Mouse (Mus musculus) liver, embryonic 14.5 days (tissue): ENCODE measurements around the gene Letm1. TPM values are rescaled to one million over a fixed set of nuclear protein-coding genes. Genes with fewer than 3 reads are reported as not detected.

ENCODE experiments used
- ATAC-seq: fragments of 200-750 bp; cut with Nextera tagmentation; 2 replicates; pipeline ENCODE4 v1.8.0; 2017; ENCODE audit warnings: moderate number of reproducible peaks, mild to moderate bottlenecking, moderate library complexity; ENCODE audit not compliant: insufficient read depth
- DNase-seq, 3 experiments: peaks; one replicate each; pipeline ENCODE4 v3.0.0-alpha.2; 2012 to 2013; ENCODE audit warnings: low read depth in 3 of 3, low spot score in 3 of 3
- H3K27ac ChIP-seq: fragments of 300-500 bp; sonication (generic); 2 replicates; pipeline ENCODE4 v1.5.1; 2014; ENCODE audit warnings: moderate library complexity, mild to moderate bottlenecking, control low read depth, inconsistent platforms
- H3K27me3 ChIP-seq: fragments of 300-500 bp; sonication (generic); 2 replicates; pipeline ENCODE4 v1.6.1; 2014; ENCODE audit warnings: mild to moderate bottlenecking, low read length, moderate library complexity; ENCODE audit not compliant: control insufficient read depth, insufficient read depth
- H3K36me3 ChIP-seq: fragments of 300-500 bp; sonication (generic); replicated peaks from 2 replicates; pipeline ENCODE4 v1.6.1; 2014; ENCODE audit warnings: low read depth; ENCODE audit not compliant: control insufficient read depth, insufficient read depth
- H3K4me1 ChIP-seq, 2 experiments: fragments of 200-500 bp in 1 of 2; fragments of 300-500 bp in 1 of 2; sonication (generic) in 1 of 2; replicated peaks; 2 replicates each; pipeline ENCODE4 v1.6.1; 2012 to 2014; ENCODE audit warnings: antibody characterized with exemption in 1 of 2, inconsistent platforms in 1 of 2, low read length in 1 of 2; ENCODE audit not compliant: control insufficient read depth in 2 of 2, insufficient read depth in 2 of 2
- H3K4me2 ChIP-seq: fragments of 300-500 bp; sonication (generic); 2 replicates; pipeline ENCODE4 v1.6.1; 2014; ENCODE audit warnings: low read depth, mild to moderate bottlenecking, control low read depth, moderate library complexity
- H3K4me3 ChIP-seq, 2 experiments: fragments of 200-500 bp in 1 of 2; fragments of 300-500 bp in 1 of 2; sonication (generic) in 1 of 2; 2 replicates each; pipeline ENCODE4 v1.5.1; 2012 to 2014; ENCODE audit warnings: low read depth in 2 of 2, low read length in 2 of 2, mild to moderate bottlenecking in 2 of 2, control low read depth in 1 of 2, inconsistent platforms in 1 of 2, moderate library complexity in 1 of 2; ENCODE audit not compliant: insufficient read depth in 1 of 2
- H3K9ac ChIP-seq: fragments of 300-500 bp; sonication (generic); replicated peaks from 2 replicates; pipeline ENCODE4 v1.6.1; 2014; ENCODE audit warnings: mild to moderate bottlenecking, control low read depth, moderate library complexity
- H3K9me3 ChIP-seq: fragments of 300-500 bp; sonication (generic); 2 replicates; pipeline ENCODE4 v1.6.1; 2016; ENCODE audit warnings: low read length, mixed read lengths; ENCODE audit not compliant: control insufficient read depth
- CTCF ChIP-seq: IDR thresholded peaks from 2 replicates; pipeline ENCODE4 v1.5.1; 2016; ENCODE audit warnings: antibody characterized with exemption, low read depth, control low read depth
- EP300 ChIP-seq: IDR thresholded peaks from 2 replicates; pipeline ENCODE4 v1.6.1; 2016; ENCODE audit warnings: antibody characterized with exemption, low read depth
- WGBS: fragments of 180-500 bp; shearing (Covaris S2); extraction: QIAGEN DNeasy Blood & Tissue Kit; methylation state at CpG from one replicate; pipeline ENCODE4 v1.1.7; 2014; ENCODE audit not compliant: insufficient replicate concordance; 5-methylcytosine and 5-hydroxymethylcytosine counted together
- polyA plus RNA-seq, 2 experiments: library from polyadenylated mRNA; depleted of rRNA in 1 of 2; stranded (reverse) in 1 of 2; unstranded in 1 of 2; fragments of >200 nt; fragmentation: Nextera tagmentation in 1 of 2; extraction: Ambion mirVana in 1 of 2; gene quantifications; 2 replicates each; pipeline versions ENCODE4 v1.2.1 to v1.2.3; 2012 to 2014

The Letm1 gene
- polyA plus RNA-seq, 2 experiments = 7.9 to 13.4 TPM

DNA sequence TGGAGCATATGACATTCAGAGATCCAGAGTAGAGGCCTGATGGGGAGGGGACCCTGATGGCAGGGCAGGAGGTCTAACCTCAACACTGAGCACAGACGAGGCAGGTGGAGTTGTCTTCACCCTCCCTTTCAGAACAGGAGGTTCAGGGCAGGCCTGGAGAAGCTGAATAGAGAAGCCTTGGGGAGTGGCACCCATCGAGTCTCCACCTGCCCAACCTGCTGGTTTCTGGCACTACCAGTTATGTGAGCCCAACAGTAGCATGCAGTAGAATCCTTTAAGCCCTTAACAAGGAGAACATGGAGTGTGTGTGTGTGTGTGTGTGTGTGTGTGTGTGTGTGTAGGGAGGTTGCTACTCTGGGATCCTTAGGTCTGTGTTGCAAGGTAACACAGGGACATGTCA lies 70.1 kb downstream of the Letm1 start:
- H3K9ac ChIP-seq = no peak overlapping the region
- no peak overlapping the region for H3K27ac ChIP-seq
- H3K36me3 ChIP-seq = no peaks in the 10 kb centered on the region
- 44% methylated on average over 2 of the region's 2 CpGs for WGBS
- no peak for ATAC-seq
- DNase-seq = no peak
- H3K4me3 ChIP-seq = no peak overlapping the region
- H3K27me3 ChIP-seq = no peaks in the 10 kb centered on the region
- no peaks in the 10 kb centered on the region for H3K4me1 ChIP-seq
- H3K4me2 ChIP-seq = no peak overlapping the region
- TF ChIP-seq CTCF (no peak), EP300 (no peak)
- no peaks in the 10 kb centered on the region for H3K9me3 ChIP-seq

DNA sequence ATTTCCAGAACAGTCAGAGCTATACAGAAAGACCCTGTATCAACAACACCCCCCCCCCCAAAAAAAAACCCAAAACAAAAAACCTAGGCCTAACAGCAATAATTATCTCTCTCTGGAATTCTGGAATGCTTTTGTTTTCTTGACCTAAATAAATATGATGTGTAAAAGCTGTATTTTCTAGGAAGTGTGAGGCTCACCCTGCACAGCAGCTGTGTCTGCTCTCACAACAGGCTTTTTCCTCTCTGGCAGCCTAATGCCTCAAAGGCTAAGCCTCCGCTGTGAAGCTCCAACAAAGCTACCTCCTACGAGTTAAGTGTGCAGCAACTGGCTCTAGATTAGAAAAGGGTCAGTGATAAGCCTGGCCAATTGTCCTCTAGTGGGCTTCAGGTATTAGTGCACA lies 73.6 kb downstream of the Letm1 start:
- Histone ChIP-seq H3K4me1 (peaks cover 0 to 9% of the 10 kb centered on the region in 2 experiments; a peak in 2 of 4 replicates), H3K4me2 (no peak overlapping the region), H3K27me3 (no peaks in the 10 kb centered on the region), H3K36me3 (no peaks in the 10 kb centered on the region), H3K4me3 (no peak overlapping the region), H3K9ac (no peak overlapping the region), H3K27ac (no peak overlapping the region), H3K9me3 (no peaks in the 10 kb centered on the region)
- DNase-seq (no peak), ATAC-seq (no peak)
- TF ChIP-seq EP300 (no peak), CTCF (no peak)
- WGBS = 56% methylated on average over 2 of the region's 2 CpGs

DNA sequence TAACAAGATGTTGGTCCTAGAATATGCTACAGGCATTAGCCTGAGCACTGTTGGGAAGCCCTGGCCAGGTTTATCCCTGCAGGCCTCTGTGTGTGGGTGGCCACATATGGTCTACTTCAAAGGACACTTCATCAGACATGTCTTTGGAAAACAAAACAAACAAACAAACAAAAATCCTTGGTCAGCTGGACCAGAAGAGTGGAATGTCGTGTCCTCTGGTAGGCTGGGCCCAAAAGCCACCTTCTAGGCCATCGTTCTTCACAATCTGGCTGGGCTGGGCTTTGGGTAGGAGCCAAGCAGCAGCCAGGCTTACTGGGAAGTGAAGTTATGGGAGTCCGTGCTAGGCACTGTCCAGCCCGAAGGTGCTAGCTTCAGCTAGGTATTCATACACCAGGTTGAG lies 75.5 kb downstream of the Letm1 start:
- Histone ChIP-seq H3K36me3 (no peaks in the 10 kb centered on the region), H3K4me1 (peaks cover 0 to 9% of the 10 kb centered on the region in 2 experiments; a peak in 2 of 4 replicates), H3K4me3 (no peak overlapping the region), H3K9me3 (no peaks in the 10 kb centered on the region), H3K27ac (no peak overlapping the region), H3K4me2 (no peak overlapping the region), H3K27me3 (no peaks in the 10 kb centered on the region), H3K9ac (no peak overlapping the region)
- ATAC-seq (no peak), DNase-seq (no peak)
- TF ChIP-seq EP300 = no peak
- no peak for TF ChIP-seq CTCF
- WGBS = 60% methylated on average over 4 of the region's 4 CpGs

DNA sequence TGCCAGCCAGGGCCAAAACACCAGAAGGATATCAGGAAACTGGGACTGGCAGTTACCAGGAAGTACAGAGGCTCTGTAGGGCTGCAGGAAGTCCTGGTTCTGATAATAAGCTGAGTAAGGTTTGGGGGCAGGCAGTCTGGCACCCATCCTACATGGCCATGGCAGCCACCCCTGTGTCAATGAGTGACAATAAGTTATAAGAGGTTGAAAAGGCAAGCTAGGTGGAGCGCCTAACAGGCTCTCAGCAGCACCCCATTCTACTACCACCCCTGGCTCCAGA lies 76.3 kb downstream of the Letm1 start:
- H3K9ac ChIP-seq = no peak overlapping the region
- no peaks in the 10 kb centered on the region for H3K27me3 ChIP-seq
- 50% methylated on average over 1 of the region's 1 CpGs for WGBS
- DNase-seq = no peak
- H3K27ac ChIP-seq = no peak overlapping the region
- H3K9me3 ChIP-seq = no peaks in the 10 kb centered on the region
- H3K4me2 ChIP-seq = no peak overlapping the region
- no peak overlapping the region for H3K4me3 ChIP-seq
- TF ChIP-seq EP300 (no peak), CTCF (no peak)
- H3K4me1 ChIP-seq = peaks cover 0 to 9% of the 10 kb centered on the region in 2 experiments; a peak in 2 of 4 replicates
- ATAC-seq = no peak
- no peaks in the 10 kb centered on the region for H3K36me3 ChIP-seq

- Histone ChIP-seq H3K27ac (no peak overlapping the region), H3K4me1 (peaks cover 0 to 9% of the 10 kb centered on the region in 2 experiments; a peak in 2 of 4 replicates), H3K9ac (no peak overlapping the region), H3K4me3 (no peak overlapping the region), H3K27me3 (no peaks in the 10 kb centered on the region), H3K36me3 (no peaks in the 10 kb centered on the region), H3K9me3 (no peaks in the 10 kb centered on the region), H3K4me2 (no peak overlapping the region)
- DNase-seq (no peak), ATAC-seq (no peak)
- TF ChIP-seq EP300 (no peak), CTCF (no peak)
- WGBS = 41% methylated on average over 9 of the region's 9 CpGs
Measured at GRCm38 (mm10) chr5:33705612-33706349, 76.8 kb downstream of the Letm1 start.
